Mouse (Mus musculus) limb, embryonic 13.5 days (tissue): ENCODE results near the gene Neu3. TPM values are rescaled to one million over a fixed set of nuclear protein-coding genes. Genes with fewer than 3 reads are reported as not detected.
"Not testable (repeated sequence)": the region's sequence is repeated elsewhere in the genome, so short reads cannot be mapped to it uniquely, and the experiment has no call there.

ENCODE experiments used
- ATAC-seq: fragments of 200-750 bp; cut with Nextera tagmentation; 2 replicates; pipeline ENCODE4 v1.8.0; 2017; ENCODE audit warnings: low read depth, moderate number of reproducible peaks, moderate TSS enrichment; ENCODE audit not compliant: low FRiP score
- H3K27ac ChIP-seq: fragments of 300-500 bp; sonication (generic); 2 replicates; pipeline ENCODE4 v1.5.1; 2015; ENCODE audit warnings: inconsistent platforms, mild to moderate bottlenecking, moderate library complexity
- H3K27me3 ChIP-seq: fragments of 300-500 bp; sonication (generic); 2 replicates; pipeline ENCODE4 v1.6.1; 2015; ENCODE audit warnings: mild to moderate bottlenecking, inconsistent platforms
- H3K36me3 ChIP-seq: fragments of 300-500 bp; sonication (generic); 2 replicates; pipeline ENCODE4 v1.6.1; 2015; ENCODE audit warnings: inconsistent platforms, mild to moderate bottlenecking, moderate library complexity
- H3K4me1 ChIP-seq: fragments of 300-500 bp; sonication (generic); 2 replicates; pipeline ENCODE4 v1.6.1; 2015; ENCODE audit warnings: inconsistent platforms
- H3K4me2 ChIP-seq: fragments of 300-500 bp; sonication (generic); replicated peaks from 2 replicates; pipeline ENCODE4 v1.6.1; 2015; ENCODE audit warnings: inconsistent platforms, mild to moderate bottlenecking, moderate library complexity
- H3K4me3 ChIP-seq: fragments of 300-500 bp; sonication (generic); 2 replicates; pipeline ENCODE4 v1.5.1; 2015; ENCODE audit warnings: moderate library complexity, mild to moderate bottlenecking, inconsistent platforms
- H3K9ac ChIP-seq: fragments of 300-500 bp; sonication (generic); 2 replicates; pipeline ENCODE4 v1.6.1; 2015; ENCODE audit warnings: mild to moderate bottlenecking, inconsistent platforms
- H3K9me3 ChIP-seq: fragments of 300-500 bp; sonication (generic); 2 replicates; pipeline ENCODE4 v1.6.1; 2016; ENCODE audit warnings: inconsistent platforms
- WGBS: fragments of 180-500 bp; shearing (Covaris S2); methylation state at CpG from one replicate; pipeline ENCODE4 v1.1.7; 2015; 5-methylcytosine and 5-hydroxymethylcytosine counted together
- polyA plus RNA-seq: library from polyadenylated mRNA; unstranded; fragments of >200 nt; fragmentation: Nextera tagmentation; extraction: Ambion mirVana; gene quantifications from 2 replicates; pipeline ENCODE4 v1.2.1, GENCODE M21; 2015

The Neu3 gene
- polyA plus RNA-seq, 1 experiment from 2014 or later = 4.3 TPM

DNA sequence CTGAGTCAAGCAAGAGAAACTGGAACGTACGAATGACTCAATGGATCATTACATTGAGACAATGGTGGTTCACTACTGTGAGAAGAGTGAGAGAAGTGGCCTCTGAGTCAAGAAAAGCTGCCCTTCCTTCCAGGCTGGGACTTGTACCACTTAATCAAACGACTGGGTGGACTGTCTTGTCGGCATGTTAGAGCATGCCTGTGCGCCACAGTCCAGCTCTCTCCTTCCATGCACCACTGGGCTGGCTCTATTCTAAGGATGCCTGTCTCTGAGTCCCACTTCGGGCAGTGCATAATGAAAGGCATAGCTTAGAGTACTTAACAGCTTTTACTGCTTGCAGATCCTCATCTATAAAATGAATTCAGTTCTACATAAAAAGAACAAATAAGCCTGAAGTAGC lies 2.1 kb downstream of the Neu3 start:
- Histone ChIP-seq H3K27me3 (no peaks in the 10 kb centered on the region), H3K9me3 (no peaks in the 10 kb centered on the region), H3K9ac (no peak overlapping the region), H3K4me2 (no peak overlapping the region; the same call in 1 of the 2 replicates), H3K4me1 (0 out of 2 replicates have a peak, but pooled peaks cover 10% of the 10 kb centered on the region), H3K36me3 (peaks cover 5% of the 10 kb centered on the region; the same call in 1 of the 2 replicates), H3K4me3 (no peak overlapping the region), H3K27ac (no peak overlapping the region)
- whole genome bisulfite sequencing = 69% methylated on average over 6 of the region's 6 CpGs
- no peak for ATAC-seq

DNA sequence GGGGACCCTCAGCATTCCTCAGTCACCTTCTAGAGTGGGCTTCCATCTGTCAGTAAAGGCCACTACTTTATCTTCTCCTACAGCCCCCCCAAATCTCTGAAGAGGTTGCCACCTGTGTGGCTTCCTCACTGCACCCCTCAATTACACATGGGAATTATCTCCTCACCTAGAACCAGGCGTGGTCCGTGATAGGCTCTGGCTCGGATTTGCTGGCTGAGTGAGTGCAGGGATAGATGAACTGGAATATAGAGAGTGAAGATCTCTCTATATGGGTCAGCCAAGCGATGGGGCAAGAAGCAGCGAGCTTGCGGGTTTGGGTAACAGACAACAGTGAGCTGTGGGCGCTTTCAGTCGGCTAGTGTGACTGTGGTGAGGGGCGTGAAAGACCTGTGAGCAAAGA lies 2.7 kb downstream of the Neu3 start:
- H3K4me2 ChIP-seq = no peak overlapping the region; the same call in 1 of the 2 replicates
- H3K9me3 ChIP-seq = no peaks in the 10 kb centered on the region
- H3K4me1 ChIP-seq = 0 out of 2 replicates have a peak, but pooled peaks cover 10% of the 10 kb centered on the region
- 81% methylated on average over 9 of the region's 9 CpGs for WGBS
- no peak overlapping the region for H3K27ac ChIP-seq
- peaks cover 5% of the 10 kb centered on the region; the same call in 1 of the 2 replicates for H3K36me3 ChIP-seq
- H3K4me3 ChIP-seq = no peak overlapping the region
- H3K27me3 ChIP-seq = no peaks in the 10 kb centered on the region
- no peak for ATAC-seq
- H3K9ac ChIP-seq = no peak overlapping the region

DNA sequence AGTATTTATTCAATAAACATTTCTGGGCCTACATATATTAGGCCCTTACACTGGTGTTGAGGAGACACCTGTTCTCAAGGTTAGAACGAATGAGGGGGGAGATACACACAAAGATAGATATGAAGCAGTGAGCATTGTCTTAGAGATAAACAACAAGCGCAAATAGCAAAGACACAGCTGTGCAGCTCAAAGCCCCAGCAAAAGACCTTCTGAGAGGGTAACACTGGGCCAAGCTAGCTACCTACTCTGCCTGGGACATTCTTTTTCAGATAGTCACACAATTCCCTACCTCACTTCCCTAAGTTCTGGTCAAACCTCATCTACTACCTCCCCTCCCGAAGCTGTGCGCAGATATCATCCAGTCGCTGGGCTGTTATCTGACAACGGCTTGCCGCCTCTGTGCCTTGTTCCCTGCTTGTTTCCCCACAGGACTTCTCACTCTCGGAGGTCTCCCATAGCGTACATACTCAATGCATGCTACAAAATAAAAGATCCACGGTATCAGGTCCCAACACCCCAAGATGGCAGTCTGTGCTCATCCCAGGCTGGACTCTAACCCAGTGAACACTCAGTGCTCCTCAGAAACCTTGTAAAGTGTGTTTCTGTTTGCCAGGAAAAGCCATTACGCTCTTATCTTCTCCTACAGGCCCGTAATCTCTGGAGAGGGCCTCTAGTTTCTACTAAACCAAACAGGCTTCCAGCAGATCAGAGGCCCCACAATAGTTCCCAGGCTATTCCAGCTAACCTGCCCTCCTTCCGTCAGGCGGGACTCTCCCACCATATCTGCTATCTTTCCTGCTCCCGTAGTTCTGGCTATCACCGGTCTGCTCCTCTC lies 3.4 kb downstream of the Neu3 start:
- H3K27ac ChIP-seq = no peak overlapping the region
- no peak for ATAC-seq
- H3K27me3 ChIP-seq = no peaks in the 10 kb centered on the region
- 0 out of 2 replicates have a peak, but pooled peaks cover 10% of the 10 kb centered on the region for H3K4me1 ChIP-seq
- H3K9ac ChIP-seq = no peak overlapping the region
- no peaks in the 10 kb centered on the region for H3K9me3 ChIP-seq
- 79% methylated on average over 16 of the region's 16 CpGs for WGBS
- peaks cover 5% of the 10 kb centered on the region; the same call in 1 of the 2 replicates for H3K36me3 ChIP-seq
- no peak overlapping the region for H3K4me2 ChIP-seq
- H3K4me3 ChIP-seq = no peak overlapping the region

DNA sequence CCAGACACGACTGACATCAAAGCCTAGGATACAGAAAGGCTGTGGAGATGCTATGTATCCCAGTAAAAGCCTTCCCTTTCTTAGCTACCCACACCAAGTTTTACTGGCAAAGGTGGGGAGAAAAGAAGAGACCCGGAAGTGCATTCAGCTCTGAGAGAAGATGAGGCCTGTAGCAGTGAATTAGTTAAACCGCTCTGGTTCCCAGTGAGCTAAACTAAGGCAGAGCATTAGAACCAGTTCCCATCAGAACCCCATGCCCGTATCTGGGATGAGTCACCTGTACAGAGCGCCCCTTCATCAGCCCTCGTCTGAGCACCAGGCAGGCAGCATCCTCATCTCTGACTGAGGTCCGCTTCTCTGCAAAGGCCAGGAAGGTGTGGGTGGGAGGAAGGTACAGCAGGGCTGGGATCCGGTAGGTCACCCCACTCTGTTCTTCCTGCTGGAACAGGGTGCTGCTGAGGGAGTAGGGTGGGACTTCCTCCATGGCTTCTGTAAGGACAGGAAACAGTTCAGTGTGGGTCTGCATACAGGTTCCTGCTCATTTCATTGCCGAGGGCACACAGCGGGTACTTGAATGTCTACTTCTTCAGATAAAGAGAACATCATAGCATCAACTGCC lies 5.1 kb downstream of the Neu3 start:
- Histone ChIP-seq H3K27ac (no peak overlapping the region), H3K27me3 (no peaks in the 10 kb centered on the region), H3K36me3 (peaks cover 5% of the 10 kb centered on the region; the same call in 1 of the 2 replicates), H3K9me3 (no peaks in the 10 kb centered on the region), H3K4me3 (no peak overlapping the region), H3K9ac (no peak overlapping the region), H3K4me1 (0 out of 2 replicates have a peak, but pooled peaks cover 3% of the 10 kb centered on the region), H3K4me2 (no peak overlapping the region)
- 90% methylated on average over 10 of the region's 10 CpGs for WGBS
- no peak for ATAC-seq

DNA sequence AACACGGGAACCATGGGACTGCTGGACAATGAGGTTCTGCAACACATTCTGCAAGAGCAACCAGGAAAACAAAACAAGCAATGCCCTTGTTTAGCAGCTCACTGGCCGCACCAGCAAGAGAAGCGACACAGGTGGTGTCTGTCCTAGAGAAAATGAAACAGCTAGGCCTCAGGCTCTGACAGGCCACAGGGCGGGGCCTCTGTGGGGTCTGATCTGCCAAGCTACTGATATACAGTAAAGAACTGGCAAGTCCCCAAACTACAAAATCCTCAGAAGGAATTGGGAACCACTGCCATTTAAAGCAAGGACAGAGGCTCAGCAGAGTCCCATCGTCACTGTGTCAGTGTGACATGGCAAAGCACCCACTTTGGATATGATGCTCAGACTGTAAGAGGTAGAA lies 5.8 kb downstream of the Neu3 start:
- Histone ChIP-seq H3K27ac (no peak overlapping the region), H3K4me2 (no peak overlapping the region), H3K4me1 (no peaks in the 10 kb centered on the region), H3K36me3 (peaks cover 5% of the 10 kb centered on the region; the same call in 1 of the 2 replicates), H3K4me3 (no peak overlapping the region), H3K9me3 (no peaks in the 10 kb centered on the region), H3K27me3 (no peaks in the 10 kb centered on the region), H3K9ac (no peak overlapping the region)
- no peak for ATAC-seq
- 88% methylated on average over 5 of the region's 5 CpGs for WGBS

DNA sequence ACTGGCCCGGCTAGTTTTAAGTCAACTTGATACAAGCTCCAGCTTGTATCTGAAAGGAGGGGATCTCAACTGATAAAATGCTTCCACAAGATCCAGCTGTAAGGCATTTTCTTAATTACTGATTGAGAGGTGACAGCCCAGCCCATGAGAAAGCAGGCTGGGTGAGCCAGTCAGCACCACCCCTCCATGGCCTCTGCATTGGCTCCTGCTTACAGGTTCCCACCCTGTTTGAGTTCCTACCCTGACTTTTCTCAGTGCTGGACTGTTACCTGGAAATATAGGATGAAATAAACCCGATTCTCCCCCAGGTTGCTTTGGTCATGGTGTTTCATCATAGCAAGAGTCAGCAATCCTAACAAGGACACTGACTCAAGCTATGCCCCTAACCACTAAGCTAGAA lies 6.3 kb downstream of the Neu3 start:
- Histone ChIP-seq H3K4me2 (no peak overlapping the region), H3K36me3 (peaks cover 5% of the 10 kb centered on the region; the same call in 1 of the 2 replicates), H3K9me3 (no peaks in the 10 kb centered on the region), H3K27me3 (no peaks in the 10 kb centered on the region), H3K4me1 (no peaks in the 10 kb centered on the region), H3K27ac (no peak overlapping the region), H3K4me3 (no peak overlapping the region), H3K9ac (no peak overlapping the region)
- ATAC-seq = no peak
- WGBS = 80% methylated on average over 2 of the region's 2 CpGs

DNA sequence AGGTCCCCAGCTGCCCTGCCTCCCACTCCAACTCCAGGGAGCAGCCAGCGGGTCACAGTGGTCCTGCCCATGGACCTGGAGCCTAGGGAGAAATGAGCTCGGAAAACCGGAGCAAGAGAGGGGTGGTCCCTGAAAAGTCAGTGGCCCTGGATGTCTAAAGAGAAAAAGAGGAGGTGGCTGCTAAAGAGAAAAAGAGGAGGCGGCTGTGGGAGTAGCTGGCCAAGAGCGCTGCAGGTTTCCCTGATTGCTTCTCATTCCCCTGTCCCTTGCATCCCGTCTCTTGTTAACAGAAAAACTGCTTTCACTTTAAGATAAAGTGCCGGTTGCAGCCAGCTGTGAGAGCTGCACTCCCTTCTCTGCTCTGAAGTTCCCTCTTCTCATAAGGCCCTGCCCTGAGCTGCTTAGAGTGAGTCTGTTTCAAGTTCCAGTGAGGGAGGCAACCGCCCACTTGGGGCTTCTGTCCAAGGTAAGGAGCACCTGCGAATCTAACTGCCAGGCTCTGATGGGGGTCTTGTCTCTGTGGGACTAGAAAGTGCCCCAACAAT lies 10.0 kb downstream of the Neu3 start:
- not testable (repeated sequence) for H3K27ac ChIP-seq, ATAC-seq, H3K9ac ChIP-seq, H3K4me2 ChIP-seq, H3K4me3 ChIP-seq, H3K4me1 ChIP-seq, H3K9me3 ChIP-seq, H3K27me3 ChIP-seq
- 22% methylated on average over 9 of the region's 9 CpGs for WGBS
- H3K36me3 ChIP-seq = peaks cover 14% of the 10 kb centered on the region

DNA sequence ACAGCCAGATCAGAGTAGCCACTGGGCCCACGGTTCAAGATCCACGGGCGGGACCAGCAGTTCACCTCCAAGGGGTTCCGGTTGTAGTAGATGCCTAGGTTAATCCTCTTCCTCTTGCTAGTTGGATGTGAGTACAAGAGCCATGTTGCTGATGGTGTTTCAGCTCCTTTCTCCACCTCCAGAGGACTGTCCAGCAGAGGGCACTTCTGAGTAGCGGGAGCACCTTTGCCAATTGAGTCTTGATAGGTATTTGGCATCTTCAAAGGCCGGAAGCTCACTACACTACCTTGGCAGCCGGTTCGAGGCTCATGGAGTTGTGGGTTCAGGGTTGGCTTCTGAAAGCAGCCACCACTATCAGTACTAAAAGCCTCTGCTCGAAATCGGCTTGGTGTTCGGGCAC lies 14.8 kb downstream of the Neu3 start:
- no peaks in the 10 kb centered on the region for H3K9me3 ChIP-seq
- no peak overlapping the region for H3K4me2 ChIP-seq
- WGBS = 89% methylated on average over 11 of the region's 11 CpGs
- H3K4me3 ChIP-seq = no peak overlapping the region
- no peak overlapping the region for H3K9ac ChIP-seq
- no peaks in the 10 kb centered on the region for H3K4me1 ChIP-seq
- no peak overlapping the region for H3K27ac ChIP-seq
- H3K36me3 ChIP-seq = peaks cover 14% of the 10 kb centered on the region
- ATAC-seq = no peak
- no peaks in the 10 kb centered on the region for H3K27me3 ChIP-seq

DNA sequence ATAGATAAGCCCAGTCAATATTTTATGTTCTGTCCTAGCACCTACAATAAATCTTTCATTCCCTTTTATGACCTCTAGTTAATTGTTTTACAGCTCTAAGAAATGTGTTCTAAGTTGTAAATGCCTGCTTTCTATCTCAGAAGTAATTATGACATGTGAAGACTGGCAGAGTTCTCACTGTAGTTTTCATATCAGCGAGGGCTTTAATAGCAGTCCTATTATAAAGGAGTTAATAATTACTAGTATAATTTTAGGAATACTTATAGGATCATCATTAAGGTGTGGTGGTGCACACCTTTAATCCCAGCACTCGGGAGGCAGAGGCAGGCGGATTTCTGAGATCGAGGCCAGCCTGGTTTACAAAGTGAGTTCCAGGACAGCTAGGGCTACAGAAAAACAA lies 16.6 kb downstream of the Neu3 start:
- H3K4me2 ChIP-seq = no peak overlapping the region
- no peak overlapping the region for H3K27ac ChIP-seq
- H3K4me1 ChIP-seq = no peaks in the 10 kb centered on the region
- H3K4me3 ChIP-seq = no peak overlapping the region
- H3K27me3 ChIP-seq = no peaks in the 10 kb centered on the region
- H3K9ac ChIP-seq = no peak overlapping the region
- WGBS = 80% methylated on average over 4 of the region's 4 CpGs
- no peak for ATAC-seq
- no peaks in the 10 kb centered on the region for H3K9me3 ChIP-seq
- peaks cover 14% of the 10 kb centered on the region for H3K36me3 ChIP-seq

DNA sequence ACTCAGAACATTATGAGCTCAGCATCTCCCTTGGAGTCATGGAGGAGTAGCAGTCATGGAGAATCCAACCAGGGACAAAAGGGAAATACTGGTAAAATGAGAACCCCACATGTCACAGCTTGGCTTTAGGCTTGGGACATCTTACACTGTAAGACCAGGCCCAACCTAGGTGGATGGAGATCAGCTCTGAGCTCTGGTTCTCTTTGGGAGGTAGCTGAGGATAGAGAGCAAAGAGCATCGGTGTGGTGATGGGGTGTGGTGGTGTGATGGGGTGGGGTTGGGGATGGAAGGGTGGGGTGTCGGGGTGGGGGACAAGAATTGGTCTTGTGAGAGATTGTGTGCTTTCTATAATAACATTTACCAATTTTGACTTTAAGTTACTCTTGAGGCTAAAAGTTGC lies 17.4 kb downstream of the Neu3 start:
- 96% methylated on average over 2 of the region's 2 CpGs for WGBS

DNA sequence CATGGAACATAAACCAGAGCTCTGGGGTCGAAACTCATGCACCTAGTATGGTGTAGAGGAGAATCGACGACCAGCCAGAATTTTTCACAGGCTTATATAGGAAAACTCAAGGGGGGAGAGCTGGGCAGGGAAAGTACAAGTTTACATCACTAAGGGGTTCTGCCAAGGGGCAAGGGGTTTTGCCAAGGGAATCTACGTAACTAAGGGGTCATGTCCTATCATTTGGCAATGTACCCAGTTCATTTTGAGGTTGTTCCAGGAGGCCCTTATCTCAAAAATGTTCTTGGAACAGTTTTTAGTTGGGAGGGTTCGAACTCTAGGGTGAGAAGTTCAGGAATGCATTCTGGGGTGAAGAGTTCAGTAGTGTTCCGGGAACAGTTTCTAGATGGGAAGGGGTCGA lies 21.2 kb downstream of the Neu3 start:
- not testable (repeated sequence) for H3K27me3 ChIP-seq, H3K4me1 ChIP-seq, H3K27ac ChIP-seq, H3K9me3 ChIP-seq, H3K4me2 ChIP-seq, H3K4me3 ChIP-seq, H3K36me3 ChIP-seq, ATAC-seq, H3K9ac ChIP-seq
- WGBS = 74% methylated on average over 7 of the region's 7 CpGs

More for the DNA sequence above, 17.4 kb downstream of the Neu3 start:
- no peak for ATAC-seq
- Histone ChIP-seq H3K36me3 (peaks cover 14% of the 10 kb centered on the region), H3K9ac (no peak overlapping the region), H3K4me1 (no peaks in the 10 kb centered on the region), H3K27me3 (no peaks in the 10 kb centered on the region), H3K4me3 (no peak overlapping the region), H3K4me2 (no peak overlapping the region), H3K27ac (no peak overlapping the region), H3K9me3 (no peaks in the 10 kb centered on the region)

DNA sequence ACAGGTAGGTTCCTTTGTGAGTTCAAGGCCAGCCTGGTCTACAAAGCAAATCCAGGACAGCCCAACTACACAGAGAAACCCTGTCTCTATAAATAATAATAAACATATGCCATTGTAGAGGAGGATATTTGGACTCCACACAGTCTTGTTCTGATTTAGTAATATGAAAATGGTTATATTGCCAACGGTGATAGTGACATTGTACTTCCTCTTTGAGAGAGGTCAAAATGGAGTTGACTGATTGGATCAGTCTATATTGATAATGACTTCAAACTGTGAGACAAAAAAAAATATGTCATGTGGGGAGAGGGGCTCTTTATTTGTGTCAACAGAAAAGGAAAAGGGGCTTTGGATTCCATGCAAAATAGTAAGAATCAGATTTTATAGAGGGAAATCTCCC lies 22.9 kb downstream of the Neu3 start:
- WGBS = 84% methylated on average over 1 of the region's 1 CpGs
- H3K27me3 ChIP-seq = no peaks in the 10 kb centered on the region
- H3K4me2 ChIP-seq = no peak overlapping the region
- H3K36me3 ChIP-seq = no peaks in the 10 kb centered on the region
- no peak for ATAC-seq
- H3K9ac ChIP-seq = no peak overlapping the region
- no peaks in the 10 kb centered on the region for H3K4me1 ChIP-seq
- no peak overlapping the region for H3K27ac ChIP-seq
- H3K4me3 ChIP-seq = no peak overlapping the region
- H3K9me3 ChIP-seq = no peaks in the 10 kb centered on the region
